Mouse (Mus musculus): Measurements from ENCODE around the gene Csrnp1.

DNA sequence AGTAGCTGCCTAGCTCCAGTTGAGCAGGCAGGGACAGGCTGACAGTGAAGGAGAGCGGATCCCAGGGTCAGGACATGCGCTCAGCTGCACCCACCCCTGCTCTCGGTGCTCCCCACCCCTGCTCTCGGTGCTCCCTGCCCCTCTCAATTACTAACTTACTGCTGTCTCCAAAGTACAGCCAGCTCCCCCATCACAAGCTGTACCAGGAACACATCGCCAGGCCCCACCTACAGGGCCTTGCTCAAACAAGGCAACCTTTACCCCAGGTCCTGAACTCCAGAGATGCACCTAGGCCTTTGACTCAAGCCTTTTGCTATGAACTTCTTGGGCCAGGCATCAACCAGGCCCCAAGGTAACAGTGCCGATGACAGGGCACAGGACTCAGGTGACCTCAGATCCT is 50.8 kb downstream of the Csrnp1 start:
- no peak for TF ChIP-seq CTCF (IDR thresholded peaks at IDR 0.05; ENCODE audit: low read depth, low read length)
- TF ChIP-seq GATA1 (IDR thresholded peaks at IDR 0.05; ENCODE audit: borderline replicate concordance, low read length), result no peak
- no peak for TF ChIP-seq TAL1 (conservative IDR thresholded peaks at IDR 0.05; ENCODE audit: low read depth, low read length)
- TF ChIP-seq POLR2AphosphoS5 (IDR thresholded peaks at IDR 0.05; ENCODE audit: insufficient replicate concordance, low read depth, low read length), result no peak
- TF ChIP-seq GATA2 (IDR thresholded peaks at IDR 0.05; ENCODE audit: borderline replicate concordance, low read depth, low read length), result no peak
